12 mouse cellular contexts compared by ENCODE assay signal in genomic region chr14:8186278-8187045, GRCm38 (mm10). TPM values are rescaled to one million over a fixed set of nuclear protein-coding genes. Genes with fewer than 3 reads are reported as not detected.
DNase-seq lines count a peak whose midpoint lies in the region; ATAC-seq and TF ChIP-seq lines count a peak whose summit lies in the region.
"Had no signal": no experiment of that assay in that cellular context is flagged by ENCODE, and none has a peak within 500 bp of the region (broad histone marks: within the 10 kb centered on the region; RNA-seq: fewer than 3 reads in every experiment).

No protein-coding gene starts in this region.

- no peak overlapping the region for H3K4me3 ChIP-seq in kidney, adult 2 months (ENCODE audit: insufficient read depth, low read depth, low read length)
- no peak overlapping the region for H3K4me3 ChIP-seq in kidney, embryonic 15.5 days (replicated peaks)
- H3K4me3 ChIP-seq: limb, embryonic 10.5 days; megakaryocyte, embryonic 14.5 days had no signal

- H3K27me3 ChIP-seq in kidney, adult 2 months (replicated peaks; ENCODE audit: control insufficient read depth, insufficient read depth, low read length): no peaks in the 10 kb centered on the region
- no peaks in the 10 kb centered on the region for H3K27me3 ChIP-seq in kidney, embryonic 15.5 days

- peak overlapping the region; percentile 49 for H3K27ac ChIP-seq in kidney, adult 2 months (ENCODE audit: insufficient read depth, low read depth, low read length)
- H3K27ac ChIP-seq in kidney, embryonic 15.5 days: no peak overlapping the region
- H3K27ac ChIP-seq: limb, embryonic 10.5 days; stomach, postnatal 0 days had no signal

- ATAC-seq in kidney, embryonic 15.5 days (replicated peaks; ENCODE audit: low FRiP score): no peak
- ATAC-seq in frontal cortex, adult (ENCODE audit: low TSS enrichment): peak; percentile 96
- ATAC-seq in megakaryocyte-erythroid progenitor cell, adult 5-6 weeks (replicated peaks; ENCODE audit: low FRiP score, low TSS enrichment, poor library complexity, severe bottlenecking): no peak

- peak; percentile 54 for DNase-seq in kidney, adult 2 months
- peak; percentile 44 for DNase-seq in adrenal gland, adult 8-10 months
- DNase-seq in left cerebral cortex, postnatal 14 days (ENCODE audit: low spot score in 2 of 2): peak; percentile 77 to 93
- no peak for DNase-seq in urinary bladder, postnatal 14 days (ENCODE audit: low spot score)
- no peak for DNase-seq in thymus, postnatal 36 days
- DNase-seq: heart, postnatal 4 days had no signal

- no peak overlapping the region for H3K9ac ChIP-seq in kidney, embryonic 15.5 days

- H3K4me1 ChIP-seq in kidney, adult 2 months (ENCODE audit: control insufficient read depth, insufficient read depth, low read length): no peaks in the 10 kb centered on the region
- H3K4me1 ChIP-seq in kidney, embryonic 15.5 days: no peaks in the 10 kb centered on the region; the same call in 1 of the 2 replicates
- H3K4me1 ChIP-seq: limb, embryonic 10.5 days; megakaryocyte, embryonic 14.5 days had no signal

- TF ChIP-seq POLR2A in kidney, adult 2 months (IDR thresholded peaks at IDR 0.05; ENCODE audit: low read depth, low read length): no peak

- 77% methylated on average over 6 of the region's 6 CpGs for WGBS in kidney, adult 2 months
- WGBS in kidney, embryonic 15.5 days: 88% methylated on average over 6 of the region's 6 CpGs

- intact Hi-C loops in left cerebral cortex, postnatal 14 days (cut with DNase I): loop anchor here (10.0 kb wide), 1 partner anchor 158 kb away; no protein-coding TSS in a partner anchor

- no peaks in the 10 kb centered on the region for H3K9me3 ChIP-seq in kidney, embryonic 15.5 days (replicated peaks)
- H3K9me3 ChIP-seq: limb, embryonic 10.5 days had no signal

- TF ChIP-seq CTCF in kidney, adult 2 months (conservative IDR thresholded peaks at IDR 0.05; ENCODE audit: insufficient read depth, insufficient read length, low read depth, low read length): no peak

- no peaks in the 10 kb centered on the region for H3K36me3 ChIP-seq in kidney, adult 2 months (ENCODE audit: control insufficient read depth, insufficient read depth, low read length)
- no peaks in the 10 kb centered on the region for H3K36me3 ChIP-seq in kidney, embryonic 15.5 days
- H3K36me3 ChIP-seq: limb, embryonic 10.5 days had no signal

- H3K4me2 ChIP-seq in kidney, embryonic 15.5 days: no peak overlapping the region

RNA-seq across cellular contexts. Expression of gene Pdhb, which starts 13.6 kb away (rescaled TPM):
- polyA plus RNA-seq in kidney, adult 2 months (2012; rRNA removed): 100 and 134 TPM in 2 replicates
- 235 and 241 TPM in 2 replicates for polyA plus RNA-seq in kidney, embryonic 15.5 days (2015; fragmentation: Nextera tagmentation; extraction: Ambion mirVana)
- 100 to 1,000 TPM; 184 to 265 (median 230) TPM for total RNA-seq in adrenal gland, adult 8-10 months (2022)
- total RNA-seq in left cerebral cortex, postnatal 14 days (2021): 100 to 1,000 TPM; 201 to 206 TPM
- 108 and 124 TPM in 2 replicates for total RNA-seq in megakaryocyte-erythroid progenitor cell, adult 5-6 weeks (2014; fragmentation: Nextera tagmentation)
- total RNA-seq in megakaryocyte-erythroid progenitor cell, adult 5-6 weeks (2017): 177 and 210 TPM in 2 replicates

RNA-seq across cellular contexts. Expression of gene Kctd6, which starts 27.5 kb away (rescaled TPM):
- polyA plus RNA-seq in kidney, adult 2 months (2012; rRNA removed): 16.2 and 17.2 TPM in 2 replicates
- 9.0 and 9.3 TPM in 2 replicates for polyA plus RNA-seq in kidney, embryonic 15.5 days (2015; fragmentation: Nextera tagmentation; extraction: Ambion mirVana)
- total RNA-seq in adrenal gland, adult 8-10 months (2022): 10 to 100 TPM; 15.1 to 22.2 (median 18.1) TPM
- 10 to 100 TPM; 37.5 to 37.8 TPM for total RNA-seq in left cerebral cortex, postnatal 14 days (2021)
- total RNA-seq in megakaryocyte-erythroid progenitor cell, adult 5-6 weeks (2014; fragmentation: Nextera tagmentation): 9.3 and 10.7 TPM in 2 replicates
- total RNA-seq in megakaryocyte-erythroid progenitor cell, adult 5-6 weeks (2017): 5.5 and 8.1 TPM in 2 replicates

Comparison
In these comparisons a context has a peak if more than half of its experiments do, and no peak if none do; other contexts are left out.
1. DNase-seq: peak in kidney, adult 2 months (single experiment), adrenal gland, adult 8-10 months (single experiment) and left cerebral cortex, postnatal 14 days (2 of 2); none in urinary bladder, postnatal 14 days (single experiment) and thymus, postnatal 36 days (0 of 2).